Mouse (Mus musculus) small intestine, adult 2 months (tissue): Measurements from ENCODE around the gene Faim2. TPM values are rescaled to one million over a fixed set of nuclear protein-coding genes. Genes with fewer than 3 reads are reported as not detected.

Experiments used
- H3K27ac ChIP-seq: fragments of 200-500 bp; 2 replicates; pipeline ENCODE4 v1.5.1; 2012; ENCODE audit warnings: low read depth, low read length, control low read depth, inconsistent platforms; ENCODE audit not compliant: insufficient read depth
- H3K27me3 ChIP-seq: fragments of 200-500 bp; 2 replicates; pipeline ENCODE4 v1.6.1; 2012; ENCODE audit warnings: mild to moderate bottlenecking, moderate library complexity, low read length, inconsistent platforms; ENCODE audit not compliant: control insufficient read depth, insufficient read depth
- H3K36me3 ChIP-seq: fragments of 200-500 bp; 2 replicates; pipeline ENCODE4 v1.6.1; 2012; ENCODE audit warnings: mild to moderate bottlenecking, low read length, control low read depth, inconsistent platforms; ENCODE audit not compliant: control insufficient read depth, insufficient read depth
- H3K4me1 ChIP-seq: fragments of 200-500 bp; 2 replicates; pipeline ENCODE4 v1.6.1; 2012; ENCODE audit warnings: low read length, inconsistent platforms, mixed read lengths; ENCODE audit not compliant: control insufficient read depth, insufficient read depth, insufficient read length
- H3K4me3 ChIP-seq: fragments of 200-500 bp; 2 replicates; pipeline ENCODE4 v1.5.1; 2012; ENCODE audit warnings: low read depth, mild to moderate bottlenecking, control low read depth, inconsistent platforms, low read length, moderate library complexity
- CTCF ChIP-seq: fragments of 200-500 bp; IDR thresholded peaks from 2 replicates; pipeline ENCODE4 v1.5.1; 2012; ENCODE audit warnings: low read depth, mild to moderate bottlenecking, control low read depth, inconsistent platforms, low read length, moderate library complexity, mixed read lengths; ENCODE audit not compliant: insufficient replicate concordance, insufficient read length; ENCODE audit errors: extremely low read depth
- POLR2A ChIP-seq: fragments of 200-500 bp; IDR thresholded peaks from 2 replicates; pipeline ENCODE4 v1.6.1; 2012; ENCODE audit warnings: low read depth, mild to moderate bottlenecking, control low read depth, inconsistent platforms, low read length, moderate library complexity
- WGBS: fragments of 180-500 bp; shearing (Covaris S2); methylation state at CpG from one replicate; pipeline ENCODE4 v1.1.7; 2018; 5-methylcytosine and 5-hydroxymethylcytosine counted together
- polyA plus RNA-seq: library from polyadenylated mRNA; depleted of rRNA; stranded (reverse); fragments of >200 nt; gene quantifications from 2 replicates; pipeline ENCODE4 v1.2.3, GENCODE M21; 2012

Faim2 gene
- polyA plus RNA-seq, 1 experiment = 1.7 TPM

DNA sequence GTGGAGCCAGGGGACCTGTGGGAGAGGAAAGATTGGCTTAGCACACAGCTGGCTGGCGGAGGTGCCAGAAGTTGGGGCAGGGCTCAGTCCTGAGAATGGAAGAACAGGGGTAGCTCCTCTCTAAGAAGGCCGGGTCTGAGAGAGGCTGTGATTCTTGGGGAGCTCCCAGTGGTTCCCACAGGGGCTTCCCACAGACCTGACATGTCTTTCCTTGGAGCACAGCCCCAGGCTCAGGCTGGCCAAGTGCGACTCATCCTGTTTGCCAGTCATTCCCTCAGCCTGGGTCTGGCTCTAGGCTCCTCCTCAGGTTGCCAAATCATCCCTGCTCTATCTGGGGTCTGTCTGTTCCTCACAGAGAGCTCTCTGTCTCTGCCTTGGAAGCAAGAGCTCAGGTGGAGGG lies 17.3 kb downstream of the Faim2 start:
- TF ChIP-seq POLR2A (no peak), CTCF (no peak)
- no peak overlapping the region for H3K4me3 ChIP-seq
- no peaks in the 10 kb centered on the region for H3K27me3 ChIP-seq
- H3K4me1 ChIP-seq = peaks cover 25% of the 10 kb centered on the region
- 45% methylated on average over 3 of the region's 3 CpGs for WGBS
- no peak overlapping the region for H3K27ac ChIP-seq
- H3K36me3 ChIP-seq = no peaks in the 10 kb centered on the region

DNA sequence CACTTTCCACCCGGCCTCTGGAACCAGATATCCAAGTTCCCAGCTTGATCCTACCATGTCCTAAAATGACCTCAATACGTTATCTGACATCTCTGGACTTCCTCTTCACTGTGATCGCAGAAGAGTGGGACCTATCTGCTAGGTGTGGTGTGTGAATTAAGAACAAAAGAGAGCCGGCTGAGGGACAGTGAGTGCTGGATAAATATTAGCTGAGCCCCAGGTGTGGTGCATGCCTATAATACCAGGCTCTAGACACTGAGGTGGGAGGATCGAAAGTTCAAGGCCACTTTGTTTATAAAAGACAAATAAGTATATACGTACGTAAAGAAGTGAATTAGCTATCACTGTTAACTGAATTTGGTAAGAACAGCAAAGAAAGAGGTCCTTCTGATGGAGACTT lies 18.1 kb downstream of the Faim2 start:
- 22% methylated on average over 7 of the region's 7 CpGs for WGBS
- Histone ChIP-seq H3K27me3 (no peaks in the 10 kb centered on the region), H3K27ac (no peak overlapping the region), H3K4me1 (peaks cover 31% of the 10 kb centered on the region), H3K36me3 (no peaks in the 10 kb centered on the region), H3K4me3 (no peak overlapping the region)
- TF ChIP-seq CTCF (no peak), POLR2A (no peak)

DNA sequence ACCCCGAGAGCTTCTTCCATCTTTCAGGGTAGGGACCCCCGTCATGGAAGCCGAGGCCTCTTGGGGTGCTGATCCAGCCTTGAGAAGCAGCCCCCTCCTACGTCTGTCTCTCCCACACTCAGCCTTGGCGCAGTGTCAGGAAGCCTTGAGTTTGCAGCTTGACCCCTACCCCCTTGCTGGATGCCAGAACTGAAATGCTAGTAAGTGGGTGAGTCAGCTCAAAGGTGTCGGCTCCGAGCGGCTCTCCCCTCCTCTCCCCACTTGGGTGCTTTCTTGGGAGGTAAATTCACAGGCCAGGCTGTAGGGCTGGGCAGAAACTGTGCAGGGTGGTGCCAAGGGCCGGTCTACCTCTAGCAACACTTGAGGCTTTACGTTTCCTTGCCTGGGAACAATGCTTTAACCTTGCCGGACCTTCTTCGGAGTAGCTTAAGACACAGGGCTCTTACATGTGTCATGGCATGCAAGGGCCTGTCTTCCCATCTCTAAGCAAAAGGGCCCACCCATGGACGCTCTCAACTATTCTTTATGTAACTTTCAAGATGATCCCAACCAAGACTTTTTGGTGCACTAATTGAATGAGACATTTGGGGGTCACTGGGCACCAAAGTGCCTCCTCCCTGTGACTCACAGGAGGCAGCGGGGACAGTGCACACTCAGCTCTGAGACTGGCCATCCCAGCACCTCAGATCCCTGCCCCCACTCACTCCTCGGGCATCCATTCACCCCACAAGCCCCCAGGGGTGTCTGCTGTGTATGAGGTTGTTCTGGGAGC lies 22.5 kb downstream of the Faim2 start:
- H3K4me1 ChIP-seq = peaks cover 33% of the 10 kb centered on the region
- no peaks in the 10 kb centered on the region for H3K27me3 ChIP-seq
- no peaks in the 10 kb centered on the region for H3K36me3 ChIP-seq
- no peak overlapping the region for H3K4me3 ChIP-seq
- 52% methylated on average over 15 of the region's 15 CpGs for WGBS
- TF ChIP-seq POLR2A (no peak), CTCF (no peak)
- no peak overlapping the region for H3K27ac ChIP-seq

DNA sequence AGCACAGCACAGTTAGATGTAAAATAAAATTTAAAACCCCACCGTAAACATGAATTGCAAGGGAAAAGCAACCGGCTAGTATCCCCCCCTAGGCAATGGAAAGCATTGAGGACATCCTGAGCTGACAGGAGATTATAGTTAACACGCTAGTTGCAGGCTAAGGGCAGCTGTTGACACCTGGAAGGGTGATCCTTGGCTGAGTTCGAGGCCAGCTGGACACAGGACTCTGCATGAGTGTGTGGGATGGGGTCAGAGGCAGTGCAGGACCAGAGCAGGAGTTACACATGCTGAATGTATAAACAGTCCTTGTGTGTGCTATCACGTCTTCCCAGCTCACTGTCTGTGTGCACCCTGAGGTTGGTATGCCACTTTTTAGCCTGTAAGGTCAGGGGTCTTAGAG lies 24.7 kb downstream of the Faim2 start:
- H3K36me3 ChIP-seq = no peaks in the 10 kb centered on the region
- H3K4me3 ChIP-seq = no peak overlapping the region
- peaks cover 27% of the 10 kb centered on the region for H3K4me1 ChIP-seq
- TF ChIP-seq CTCF (no peak), POLR2A (no peak)
- 56% methylated on average over 5 of the region's 5 CpGs for WGBS
- no peak overlapping the region for H3K27ac ChIP-seq
- H3K27me3 ChIP-seq = no peaks in the 10 kb centered on the region

DNA sequence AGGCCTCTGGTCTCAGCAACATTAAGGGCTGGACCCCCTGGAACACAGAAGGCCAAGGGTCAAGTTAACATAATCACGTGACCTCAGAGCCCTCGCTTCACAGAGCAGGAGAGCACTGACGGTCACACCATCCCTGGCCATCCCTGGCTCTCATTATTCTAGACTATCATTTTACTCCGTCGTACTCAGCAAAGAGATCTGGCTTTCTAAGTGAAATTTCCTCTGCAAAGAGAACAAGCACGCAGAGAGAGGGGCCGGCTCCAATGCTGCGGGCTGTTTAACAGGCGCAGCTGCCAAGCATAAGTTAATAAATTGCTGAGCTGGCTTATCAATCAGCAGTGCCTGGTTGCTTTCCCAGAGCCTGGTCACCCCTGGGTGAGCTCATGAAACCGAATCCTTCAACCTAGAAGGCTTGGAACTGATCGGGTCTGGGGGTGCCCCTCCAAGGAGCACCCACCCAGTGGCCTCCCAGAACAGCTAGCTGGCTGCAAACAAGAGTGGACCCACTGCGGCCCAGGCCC lies 25.6 kb downstream of the Faim2 start:
- Histone ChIP-seq H3K27ac (no peak overlapping the region), H3K36me3 (no peaks in the 10 kb centered on the region), H3K4me3 (no peak overlapping the region), H3K27me3 (no peaks in the 10 kb centered on the region), H3K4me1 (peaks cover 31% of the 10 kb centered on the region)
- TF ChIP-seq POLR2A (no peak), CTCF (no peak)
- 24% methylated on average over 12 of the region's 12 CpGs for WGBS

DNA sequence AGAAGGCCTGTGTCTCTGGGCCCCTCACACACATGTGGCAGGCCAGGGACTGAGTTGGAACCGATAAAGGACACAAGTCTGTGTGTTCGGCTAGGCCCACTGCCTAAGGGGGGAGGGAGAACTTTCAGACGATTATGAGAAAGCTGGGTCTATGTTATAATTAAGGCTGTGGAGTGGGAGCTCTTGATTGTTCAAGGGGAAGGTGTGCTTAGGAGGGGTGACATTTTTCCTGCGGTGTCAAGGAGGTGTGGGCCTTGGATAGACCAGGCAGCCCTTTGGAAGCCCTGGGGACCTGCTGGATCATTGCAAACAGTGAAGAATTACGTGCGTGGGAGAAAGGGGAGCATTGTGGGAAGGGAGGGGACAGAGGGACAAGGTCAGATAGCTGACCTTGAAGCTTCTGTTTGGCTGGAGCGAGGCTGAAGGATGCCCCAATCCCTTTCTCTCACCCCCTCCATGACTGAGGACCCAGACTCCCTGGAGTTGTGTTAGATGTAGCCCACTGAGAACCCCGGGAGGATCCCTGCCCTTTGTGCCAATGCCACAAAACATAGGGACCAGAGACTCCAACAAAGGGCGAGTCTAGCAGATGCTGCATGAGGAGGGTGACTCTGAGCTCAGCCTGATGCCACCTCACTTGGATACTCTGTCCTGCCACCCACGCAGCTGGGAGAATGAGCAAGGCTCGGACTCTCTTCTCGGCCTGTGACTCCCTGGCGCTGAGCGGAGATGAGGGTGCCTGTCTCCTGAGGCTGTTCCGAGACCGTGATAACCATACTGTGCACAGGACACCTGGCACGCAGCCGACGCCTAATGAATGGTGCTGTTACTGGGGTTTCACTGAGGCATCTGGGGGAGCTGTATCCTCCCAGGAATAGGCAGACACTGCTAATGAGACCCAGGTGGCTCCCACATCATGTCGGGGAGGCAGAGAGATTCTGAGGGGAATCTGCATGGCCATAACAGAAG lies 26.4 kb downstream of the Faim2 start:
- TF ChIP-seq POLR2A (no peak), CTCF (no peak)
- Histone ChIP-seq H3K27ac (no peak overlapping the region), H3K4me1 (peaks cover 33% of the 10 kb centered on the region), H3K36me3 (no peaks in the 10 kb centered on the region), H3K27me3 (no peaks in the 10 kb centered on the region), H3K4me3 (no peak overlapping the region)
- 48% methylated on average over 20 of the region's 20 CpGs for WGBS

- Histone ChIP-seq H3K4me3 (no peak overlapping the region), H3K36me3 (no peaks in the 10 kb centered on the region), H3K27me3 (no peaks in the 10 kb centered on the region), H3K27ac (no peak overlapping the region), H3K4me1 (peaks cover 28% of the 10 kb centered on the region)
- no peak for TF ChIP-seq CTCF
- no peak for TF ChIP-seq POLR2A
- 77% methylated on average over 5 of the region's 5 CpGs for WGBS
Measured at GRCm38 (mm10) chr15:99500320-99500719, 27.6 kb downstream of the Faim2 start.
